Mouse (Mus musculus): ENCODE data around the gene Kat6b.

GRCm38 (mm10) chr14:21706759-21707571, 225.7 kb downstream of the Kat6b start:
- TF ChIP-seq CHD2 (IDR thresholded peaks at IDR 0.05; ENCODE audit: low read length), result no peak
- no peak for TF ChIP-seq JUND (conservative IDR thresholded peaks at IDR 0.05; ENCODE audit: low read depth, low read length)
- no peak for TF ChIP-seq CTCF (conservative IDR thresholded peaks at IDR 0.05 in 1 of 2, IDR thresholded peaks at IDR 0.05 in 1 of 2; ENCODE audit: low read depth in 2 of 2, low read length in 2 of 2)
- TF ChIP-seq MAX (IDR thresholded peaks at IDR 0.05; ENCODE audit: low read length), result no peak
- TF ChIP-seq NRF1 (IDR thresholded peaks at IDR 0.05; ENCODE audit: low read depth, low read length), result no peak
- no peak for TF ChIP-seq POLR2A (IDR thresholded peaks at IDR 0.05; ENCODE audit: low read depth, low read length)
- TF ChIP-seq MYC (IDR thresholded peaks at IDR 0.05; ENCODE audit: low read depth, low read length), result no peak
- TF ChIP-seq KAT2A (IDR thresholded peaks at IDR 0.05; ENCODE audit: insufficient replicate concordance, low read length), result no peak
- TF ChIP-seq USF1 (IDR thresholded peaks at IDR 0.05; ENCODE audit: low read depth, low read length), result no peak
- TF ChIP-seq NELFE (IDR thresholded peaks at IDR 0.05; ENCODE audit: low read depth, low read length), result no peak
- no peak for TF ChIP-seq BHLHE40 (IDR thresholded peaks at IDR 0.05; ENCODE audit: low read depth, low read length)
- no peak for TF ChIP-seq ZKSCAN1 (IDR thresholded peaks at IDR 0.05; ENCODE audit: borderline replicate concordance, low read depth, low read length)

Measured in CH12.LX (cell line).